ENCODE assay signal across 21 mouse cellular contexts in genomic region chr16:76325315-76325710, GRCm38 (mm10). TPM values are rescaled to one million over a fixed set of nuclear protein-coding genes. Genes with fewer than 3 reads are reported as not detected.
DNase-seq lines count a peak whose midpoint lies in the region; ATAC-seq and TF ChIP-seq lines count a peak whose summit lies in the region.
"Had no signal": no experiment of that assay in that cellular context is flagged by ENCODE, and none has a peak within 500 bp of the region (broad histone marks: within the 10 kb centered on the region; RNA-seq: fewer than 3 reads in every experiment).

No protein-coding gene starts in this region.

- no peak overlapping the region for H3K4me3 ChIP-seq in gastrocnemius, adult 2 months
- no peak overlapping the region for H3K4me3 ChIP-seq in liver, embryonic 12.5 days
- no peak overlapping the region for H3K4me3 ChIP-seq in brown adipose tissue, adult 24 weeks (ENCODE audit: insufficient read depth, low read depth, low read length)
- H3K4me3 ChIP-seq in liver, postnatal 0 days (ENCODE audit: low read depth, low read length): no peak overlapping the region
- H3K4me3 ChIP-seq in forebrain, embryonic 13.5 days: no peak overlapping the region
- no peak overlapping the region for H3K4me3 ChIP-seq in forebrain, embryonic 15.5 days
- H3K4me3 ChIP-seq: erythroblast, embryonic 14.5 days; forebrain, embryonic 12.5 days; hindbrain, embryonic 12.5 days had no signal

- peaks cover 74% of the 10 kb centered on the region for H3K4me1 ChIP-seq in liver, embryonic 12.5 days
- H3K4me1 ChIP-seq in brown adipose tissue, adult 24 weeks (ENCODE audit: control insufficient read depth, insufficient read depth, insufficient read length, low read length): peaks cover 16% of the 10 kb centered on the region
- H3K4me1 ChIP-seq in liver, postnatal 0 days (ENCODE audit: insufficient read depth): peaks cover 27% of the 10 kb centered on the region
- H3K4me1 ChIP-seq in forebrain, embryonic 13.5 days: peaks cover 23% of the 10 kb centered on the region
- peaks cover 18% of the 10 kb centered on the region for H3K4me1 ChIP-seq in forebrain, embryonic 15.5 days

- WGBS in liver, embryonic 12.5 days (ENCODE audit: insufficient replicate concordance): 74% methylated on average over 3 of the region's 3 CpGs
- 86% methylated on average over 3 of the region's 3 CpGs for WGBS in liver, postnatal 0 days (ENCODE audit: insufficient replicate concordance)
- WGBS in forebrain, embryonic 13.5 days: 90% methylated on average over 3 of the region's 3 CpGs
- 95% methylated on average over 3 of the region's 3 CpGs for whole genome bisulfite sequencing in forebrain, embryonic 15.5 days

- no peak for TF ChIP-seq EP300 in liver, postnatal 0 days (IDR thresholded peaks at IDR 0.05; ENCODE audit: low read depth)

- intact Hi-C loops in gastrocnemius, adult 2 months (cut with DNase I): loop anchor here (5.0 to 10.0 kb wide), 2 partner anchors 47 to 109 kb away; partner anchors contain the start of gene Nrip1

- no peak for TF ChIP-seq CTCF in gastrocnemius, adult 2 months (IDR thresholded peaks at IDR 0.05)
- TF ChIP-seq CTCF in liver, postnatal 0 days (IDR thresholded peaks at IDR 0.05; ENCODE audit: low read depth): no peak

- peak overlapping the region; percentile 44; the same call in 1 of the 2 replicates for H3K9ac ChIP-seq in liver, embryonic 12.5 days
- H3K9ac ChIP-seq in liver, postnatal 0 days (replicated peaks): no peak overlapping the region
- H3K9ac ChIP-seq in forebrain, embryonic 13.5 days: no peak overlapping the region
- H3K9ac ChIP-seq in forebrain, embryonic 15.5 days (replicated peaks): no peak overlapping the region
- H3K9ac ChIP-seq: forebrain, embryonic 12.5 days; hindbrain, embryonic 12.5 days had no signal

- peaks cover 31% of the 10 kb centered on the region for H3K36me3 ChIP-seq in liver, embryonic 12.5 days
- peaks cover 3% of the 10 kb centered on the region; the same call in 1 of the 2 replicates for H3K36me3 ChIP-seq in liver, postnatal 0 days (replicated peaks; ENCODE audit: insufficient read depth, low read length)
- no peaks in the 10 kb centered on the region for H3K36me3 ChIP-seq in forebrain, embryonic 13.5 days (ENCODE audit: poor library complexity, severe bottlenecking)
- H3K36me3 ChIP-seq in forebrain, embryonic 15.5 days: no peaks in the 10 kb centered on the region
- H3K36me3 ChIP-seq: forebrain, embryonic 12.5 days; hindbrain, embryonic 12.5 days had no signal

- peak; percentile 53 for DNase-seq in gastrocnemius, adult 2 months
- no peak for DNase-seq in gastrocnemius, postnatal 10 days
- no peak for DNase-seq in liver
- no peak for DNase-seq in liver, postnatal 0 days
- DNase-seq: cerebellum, postnatal 14 days; kidney, postnatal 14 days; lung, postnatal 36 days; right cerebral cortex, postnatal 25 days; spleen, adult 18-20 months; thymus, postnatal 14 days had no signal

- H3K4me2 ChIP-seq in liver, embryonic 12.5 days: peak overlapping the region; percentile 14; the same call in 1 of the 2 replicates
- no peak overlapping the region for H3K4me2 ChIP-seq in liver, postnatal 0 days (ENCODE audit: low read depth, low read length)
- H3K4me2 ChIP-seq in forebrain, embryonic 13.5 days: no peak overlapping the region
- H3K4me2 ChIP-seq in forebrain, embryonic 15.5 days (replicated peaks): no peak overlapping the region
- H3K4me2 ChIP-seq: forebrain, embryonic 12.5 days; hindbrain, embryonic 12.5 days; midbrain, embryonic 11.5 days had no signal

- H3K9me3 ChIP-seq in liver, embryonic 12.5 days (replicated peaks): no peaks in the 10 kb centered on the region
- H3K9me3 ChIP-seq in liver, postnatal 0 days (ENCODE audit: low read length): no peaks in the 10 kb centered on the region
- no peaks in the 10 kb centered on the region for H3K9me3 ChIP-seq in forebrain, embryonic 13.5 days (replicated peaks)
- no peaks in the 10 kb centered on the region for H3K9me3 ChIP-seq in forebrain, embryonic 15.5 days
- H3K9me3 ChIP-seq: forebrain, embryonic 12.5 days; hindbrain, embryonic 12.5 days had no signal

- no peaks in the 10 kb centered on the region for H3K27me3 ChIP-seq in liver, embryonic 12.5 days (replicated peaks)
- no peaks in the 10 kb centered on the region for H3K27me3 ChIP-seq in liver, postnatal 0 days (ENCODE audit: insufficient read depth, low read length)
- H3K27me3 ChIP-seq in forebrain, embryonic 13.5 days: no peaks in the 10 kb centered on the region; the same call in 1 of the 2 replicates
- H3K27me3 ChIP-seq in forebrain, embryonic 15.5 days: no peaks in the 10 kb centered on the region
- H3K27me3 ChIP-seq: forebrain, embryonic 12.5 days; hindbrain, embryonic 12.5 days had no signal

- no peak for ATAC-seq in liver, embryonic 12.5 days
- ATAC-seq in liver, postnatal 0 days: no peak
- no peak for ATAC-seq in forebrain, embryonic 13.5 days
- ATAC-seq in forebrain, embryonic 15.5 days (replicated peaks): no peak
- ATAC-seq: CD4-positive, CD25-positive, alpha-beta regulatory T cell, adult 4 months; hindbrain, postnatal 0 days; midbrain, embryonic 16.5 days had no signal

- H3K27ac ChIP-seq in gastrocnemius, adult 2 months: peak overlapping the region; percentile 81
- peak overlapping the region; percentile 62 for H3K27ac ChIP-seq in liver, embryonic 12.5 days
- H3K27ac ChIP-seq in brown adipose tissue, adult 24 weeks (replicated peaks; ENCODE audit: low read depth, low read length): 0 out of 2 replicates have a peak overlapping the region, but pooled peaks have one; percentile 10
- peak overlapping the region; percentile 16; the same call in 1 of the 2 replicates for H3K27ac ChIP-seq in liver, postnatal 0 days (ENCODE audit: low read depth)
- H3K27ac ChIP-seq in forebrain, embryonic 13.5 days: no peak overlapping the region
- H3K27ac ChIP-seq in forebrain, embryonic 15.5 days (replicated peaks): no peak overlapping the region
- H3K27ac ChIP-seq: forebrain, embryonic 12.5 days; hindbrain, embryonic 12.5 days; hindbrain, postnatal 0 days had no signal

RNA-seq across cellular contexts. Expression of gene Nrip1, which starts 48.3 kb away (rescaled TPM):
- total RNA-seq in gastrocnemius, adult 2 months (2021): 10 to 100 TPM; 38.7 to 38.9 TPM
- 10 to 100 TPM; 37.3 to 41.4 TPM for total RNA-seq in gastrocnemius, postnatal 10 days (2021)
- 32.0 and 32.1 TPM in 2 replicates for polyA plus RNA-seq in liver, embryonic 12.5 days (2016; fragmentation: Nextera tagmentation; extraction: Ambion mirVana)
- polyA plus RNA-seq in brown adipose tissue, adult 24 weeks (2012; ENCODE audit: insufficient read depth, insufficient read length, missing spikeins): 6.3 and 9.4 TPM in 2 replicates
- polyA plus RNA-seq in liver, postnatal 0 days (2015; fragmentation: Nextera tagmentation; extraction: Ambion mirVana): 9.6 and 11.2 TPM in 2 replicates
- polyA plus RNA-seq in forebrain, embryonic 13.5 days (2015; fragmentation: Nextera tagmentation; extraction: Ambion mirVana): 23.3 and 25.3 TPM in 2 replicates
- polyA plus RNA-seq in forebrain, embryonic 15.5 days (2015; fragmentation: Nextera tagmentation; extraction: Ambion mirVana): 35.7 and 41.4 TPM in 2 replicates

Comparison
In these comparisons a context has a peak if more than half of its experiments do, and no peak if none do; other contexts are left out.
1. H3K27ac ChIP-seq: peak in gastrocnemius, adult 2 months (single experiment), liver, embryonic 12.5 days (single experiment), brown adipose tissue, adult 24 weeks (single experiment) and liver, postnatal 0 days (single experiment); none in forebrain, embryonic 13.5 days (single experiment) and forebrain, embryonic 15.5 days (single experiment).